Mouse (Mus musculus) heart, postnatal 10 days (tissue): ENCODE results near the gene Fbln1. TPM values are rescaled to one million over a fixed set of nuclear protein-coding genes. Genes with fewer than 3 reads are reported as not detected.
A peak's percentile ranks its signal among the peaks of the same experiment; 100 is the strongest.

Experiments used
- DNase-seq, 2 experiments: peaks; one replicate each; pipeline ENCODE4 v3.0.0; 2021
- intact Hi-C: fragments of 180-260 bp; cut with DNase I; formaldehyde crosslinking; loops from one replicate; pipeline ENCODE4 v1.15.1; 2025
- total RNA-seq, 2 experiments: library from RNA; stranded (reverse); gene quantifications; 2 replicates each; pipeline ENCODE4 v1.2.3; 2021

The Fbln1 gene
- total RNA-seq, 2 experiments from 2014 or later = 76.2 to 79.6 TPM

DNA sequence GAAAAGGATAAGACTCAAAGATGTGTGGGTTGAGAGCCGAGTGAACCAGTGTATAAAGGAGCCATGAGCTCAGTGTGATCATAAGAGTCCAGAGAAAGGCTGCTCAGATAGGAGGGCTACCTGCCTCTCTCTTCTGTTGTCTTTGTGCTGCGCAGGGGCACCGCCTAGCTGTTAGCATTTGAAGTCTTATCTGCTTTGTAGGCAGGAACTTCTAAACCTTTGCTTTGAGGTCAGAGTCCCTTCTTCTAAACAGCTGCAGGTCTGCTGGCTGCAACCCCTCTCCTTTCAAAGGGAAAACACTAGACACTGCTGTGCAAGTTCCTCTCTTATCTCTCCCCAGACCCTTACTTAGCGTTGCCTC lies 27.5 kb downstream of the Fbln1 start:
- DNase-seq = no peak
- intact Hi-C loops = no loop called here

DNA sequence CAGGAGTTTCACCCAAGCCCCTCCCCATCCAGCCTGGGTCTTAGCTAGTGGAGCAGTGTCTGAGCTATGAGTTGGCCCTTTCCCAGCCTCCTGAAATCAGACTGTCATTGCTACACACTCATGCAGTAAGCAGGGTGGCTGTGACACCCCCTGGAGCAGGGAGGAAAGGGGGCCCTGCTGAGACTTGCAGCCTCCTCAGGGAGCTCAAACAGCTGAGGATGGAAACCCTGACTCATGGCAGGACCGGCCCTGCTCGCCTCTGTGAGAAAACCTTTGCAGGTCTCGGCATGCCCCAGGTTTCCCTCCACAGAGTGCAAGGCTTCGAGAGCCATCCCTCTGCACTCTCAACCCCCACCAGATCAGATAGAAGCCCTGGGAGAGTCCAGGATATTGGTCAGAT lies 27.9 kb downstream of the Fbln1 start:
- DNase-seq = no peak
- intact Hi-C loops = no loop called here

DNA sequence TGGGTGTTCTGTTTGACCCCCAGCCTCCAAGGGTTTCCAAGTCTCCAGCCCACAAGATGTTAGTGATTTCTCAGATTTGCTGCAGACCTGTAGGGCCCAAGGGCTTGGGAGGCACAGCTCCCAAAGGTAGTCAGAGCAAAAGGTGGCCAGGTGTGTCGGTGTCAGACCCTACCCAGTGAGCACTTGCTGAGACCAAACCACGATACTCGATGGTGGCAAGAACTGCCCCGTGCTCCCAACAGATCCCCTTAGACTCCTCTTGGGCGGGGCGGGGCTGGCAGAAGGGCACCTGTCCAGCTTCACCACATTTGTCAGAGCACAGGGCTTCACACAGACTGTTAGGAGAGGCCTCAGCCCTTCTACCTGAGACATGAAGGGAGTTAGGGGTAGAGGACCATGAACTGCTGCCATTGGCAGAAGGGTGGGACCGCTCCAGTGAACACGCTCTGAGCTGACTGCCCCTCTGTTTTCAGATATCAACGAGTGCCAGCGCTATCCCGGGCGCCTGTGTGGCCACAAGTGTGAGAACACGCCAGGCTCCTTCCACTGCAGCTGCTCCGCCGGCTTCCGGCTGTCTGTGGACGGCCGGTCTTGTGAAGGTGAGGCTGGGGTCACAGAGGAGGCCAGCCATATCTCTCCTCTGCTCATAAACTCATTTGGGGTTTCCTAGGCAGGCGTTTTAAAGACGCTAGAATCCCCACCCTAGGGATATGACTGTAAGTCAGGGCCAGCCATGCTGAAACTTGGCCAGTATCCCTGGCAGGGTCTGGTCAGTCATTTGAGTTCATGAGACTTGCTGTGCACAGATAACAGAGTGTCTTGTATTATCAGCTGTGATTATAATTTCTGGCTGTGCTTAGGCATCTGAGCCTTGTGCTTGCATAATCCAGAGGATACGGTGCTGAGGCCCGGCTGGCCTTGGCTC lies 33.3 kb downstream of the Fbln1 start:
- intact Hi-C loops = no loop called here
- DNase-seq = peak; percentile 53 to 70

- no peak for DNase-seq
- intact Hi-C loops = no loop called here
These were observed 34.3 kb downstream of the Fbln1 start for GRCm38 (mm10) chr15:85240086-85240485.

DNA sequence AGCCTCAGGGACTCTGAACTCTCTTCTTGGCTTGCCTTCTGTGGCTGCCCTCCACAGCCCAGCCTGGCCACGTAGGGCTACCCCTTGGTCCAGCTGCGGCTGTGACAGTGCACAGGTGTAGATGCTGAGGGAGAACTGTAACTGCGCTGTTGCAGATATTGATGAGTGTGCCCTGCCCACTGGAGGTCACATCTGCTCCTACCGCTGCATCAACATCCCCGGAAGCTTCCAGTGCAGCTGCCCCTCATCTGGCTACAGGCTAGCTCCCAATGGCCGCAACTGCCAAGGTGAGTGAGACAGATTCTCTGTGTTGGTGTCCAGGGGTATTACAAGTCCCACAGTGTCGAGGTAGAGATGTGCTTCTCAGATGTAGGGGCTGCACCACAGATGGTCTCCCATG lies 36.1 kb downstream of the Fbln1 start:
- DNase-seq = no peak
- intact Hi-C loops = no loop called here

GRCm38 (mm10) chr15:85244414-85245161 lies 38.8 kb downstream of the Fbln1 start:
- no peak for DNase-seq
- intact Hi-C loops = no loop called here

- no peak for DNase-seq
- intact Hi-C loops = no loop called here
These were observed 39.7 kb downstream of the Fbln1 start for GRCm38 (mm10) chr15:85245241-85246010.

- peak in 1 of 2 experiments; percentile 32 for DNase-seq
- intact Hi-C loops = no loop called here
These were observed 40.3 kb downstream of the Fbln1 start for GRCm38 (mm10) chr15:85246016-85246415.

- DNase-seq = no peak
- intact Hi-C loops = no loop called here
These were observed 41.2 kb downstream of the Fbln1 start for GRCm38 (mm10) chr15:85246936-85247335.

GRCm38 (mm10) chr15:85248311-85248710 lies 42.6 kb downstream of the Fbln1 start:
- intact Hi-C loops = no loop called here
- no peak for DNase-seq

GRCm38 (mm10) chr15:85249252-85249651 lies 43.5 kb downstream of the Fbln1 start:
- intact Hi-C loops = loop anchor here (1.0 kb wide), 1 partner anchor 98 kb away; no protein-coding TSS in a partner anchor
- peak; percentile 76 to 82 for DNase-seq

- intact Hi-C loops = no loop called here
- DNase-seq = no peak
These were observed 44.7 kb downstream of the Fbln1 start for GRCm38 (mm10) chr15:85250436-85250835.

- intact Hi-C loops = no loop called here
- no peak for DNase-seq
These were observed 46.7 kb downstream of the Fbln1 start for GRCm38 (mm10) chr15:85252476-85252875.

- peak; percentile 59 to 81 for DNase-seq
- intact Hi-C loops = loop anchor here (2.0 kb wide), 1 partner anchor 107 kb away; no protein-coding TSS in a partner anchor
These were observed 52.2 kb downstream of the Fbln1 start for GRCm38 (mm10) chr15:85257775-85258429.

- no peak for DNase-seq
- intact Hi-C loops = no loop called here
These were observed 57.1 kb downstream of the Fbln1 start for GRCm38 (mm10) chr15:85262805-85263204.

GRCm38 (mm10) chr15:85266729-85267434 lies 61.1 kb downstream of the Fbln1 start:
- DNase-seq = peak; percentile 81 to 91
- intact Hi-C loops = loop anchor here (1.0 kb wide), 3 partner anchors 48 to 316 kb away; no protein-coding TSS in a partner anchor

DNA sequence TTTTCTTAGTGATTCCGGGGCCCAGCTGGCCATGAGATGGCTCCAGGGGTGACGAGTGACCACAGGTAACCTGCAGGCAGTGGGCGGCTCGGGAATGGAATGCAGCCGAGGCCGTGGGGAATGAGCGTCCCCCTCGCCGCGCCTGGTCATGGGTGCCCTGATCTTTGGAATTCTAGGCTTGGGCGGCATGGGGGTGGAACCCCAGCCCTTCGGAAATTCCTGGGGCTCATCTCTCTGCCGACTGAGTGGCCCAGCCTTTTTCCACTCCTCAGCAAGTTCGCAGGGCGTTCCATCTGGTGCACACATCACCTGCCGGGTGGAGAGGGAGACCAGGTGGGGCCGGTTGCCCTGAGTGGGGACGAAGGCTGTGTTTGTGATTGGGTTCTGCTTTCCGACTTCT lies 62.1 kb downstream of the Fbln1 start:
- intact Hi-C loops = loop anchor here (1.0 kb wide), 1 partner anchor 210 kb away; no protein-coding TSS in a partner anchor
- no peak for DNase-seq

DNA sequence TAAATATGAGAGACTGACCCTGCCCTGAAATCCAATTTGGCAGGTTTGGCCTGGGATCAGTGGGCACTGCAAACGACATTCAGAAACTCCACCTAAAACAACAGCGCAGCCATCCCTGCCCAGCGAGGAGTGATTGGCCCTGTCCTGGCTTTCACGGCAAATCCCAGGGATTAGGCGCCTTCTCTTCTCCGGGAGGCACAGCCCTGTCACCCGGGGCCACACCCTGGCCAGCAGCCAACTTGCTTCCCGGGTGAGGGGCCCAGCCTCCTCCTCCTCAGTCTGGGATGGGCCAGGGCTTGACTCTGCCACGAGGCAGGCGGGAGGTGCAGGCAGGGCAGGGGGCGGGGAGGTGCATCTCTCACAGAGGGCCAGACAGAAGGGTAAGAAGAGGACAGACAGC lies 67.2 kb downstream of the Fbln1 start:
- intact Hi-C loops = no loop called here
- no peak for DNase-seq

DNA sequence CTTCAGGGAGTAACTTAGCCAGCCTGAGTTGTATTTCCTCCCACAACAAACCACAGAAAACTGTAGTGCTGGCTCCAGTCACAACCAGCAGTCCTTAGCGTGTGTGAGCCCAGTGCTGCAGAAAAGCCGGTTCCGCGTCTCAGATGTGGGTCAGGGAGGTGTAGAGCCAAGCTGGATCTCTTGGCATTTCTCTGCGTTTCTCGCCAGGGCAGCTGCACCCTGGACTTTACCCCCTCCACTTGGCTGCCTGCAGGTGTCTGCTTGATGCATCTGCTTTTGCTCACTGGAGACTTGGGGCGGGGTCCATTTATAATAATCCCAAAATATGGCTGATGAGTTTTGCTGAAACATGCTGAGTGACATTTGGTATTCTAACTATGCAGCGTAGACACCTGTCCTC lies 71.5 kb downstream of the Fbln1 start:
- intact Hi-C loops = no loop called here
- DNase-seq = no peak

GRCm38 (mm10) chr15:85278986-85279385 lies 73.2 kb downstream of the Fbln1 start:
- no peak for DNase-seq
- intact Hi-C loops = no loop called here
